Mouse (Mus musculus) erythroblast, adult 5-6 weeks (primary cell): ENCODE data around the gene Itpa. TPM values are rescaled to one million over a fixed set of nuclear protein-coding genes. Genes with fewer than 3 reads are reported as not detected.
"Not testable (repeated sequence)": the region's sequence is repeated elsewhere in the genome, so short reads cannot be mapped to it uniquely, and the experiment has no call there.

Experiments
- ATAC-seq: replicated peaks from 2 replicates; pipeline ENCODE4 v1.8.0; 2016; ENCODE audit warnings: moderate number of reproducible peaks, mild to moderate bottlenecking, moderate TSS enrichment, inconsistent platforms; ENCODE audit not compliant: poor library complexity, low FRiP score, severe bottlenecking
- total RNA-seq, 2 experiments: library from RNA; stranded (forward) in 1 of 2; stranded (reverse) in 1 of 2; fragments of 150-400 nt in 1 of 2; fragments of 200-764, 138-1000 nt in 1 of 2; gene quantifications; 2 replicates each; pipeline versions ENCODE4 v1.2.3 to v1.2.4; 2015 to 2017; ENCODE audit warnings: low replicate concordance in 2 of 2

Itpa gene
- total RNA-seq (2015; ENCODE audit: low replicate concordance), result 11.3 and 13.0 TPM in 2 replicates
- 12.8 and 16.2 TPM in 2 replicates for total RNA-seq (2017; ENCODE audit: low replicate concordance)

DNA sequence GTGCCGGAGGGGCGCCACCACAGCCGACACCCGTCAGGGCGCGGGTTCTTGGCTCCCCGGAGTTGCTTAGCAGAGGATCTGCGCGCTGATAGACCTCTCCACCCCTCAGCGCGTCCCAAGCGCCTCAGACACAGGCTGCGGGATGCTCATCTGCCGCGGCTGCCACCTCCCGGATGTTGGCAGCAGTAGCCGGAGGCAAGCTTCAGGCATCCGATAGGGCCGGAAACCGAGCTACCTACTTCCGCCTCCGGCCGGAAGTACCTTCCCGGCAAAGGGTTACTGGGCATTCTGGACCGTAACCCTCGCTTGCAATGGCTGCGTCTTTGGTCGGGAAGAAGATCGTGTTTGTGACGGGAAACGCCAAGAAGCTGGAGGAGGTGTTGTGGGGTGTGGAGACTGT is at the start of gene Itpa:
Gene Itpa (plus strand): TSS at position 52 of the 400 bp plus-strand sequence.
- peak; percentile 85 for ATAC-seq

DNA sequence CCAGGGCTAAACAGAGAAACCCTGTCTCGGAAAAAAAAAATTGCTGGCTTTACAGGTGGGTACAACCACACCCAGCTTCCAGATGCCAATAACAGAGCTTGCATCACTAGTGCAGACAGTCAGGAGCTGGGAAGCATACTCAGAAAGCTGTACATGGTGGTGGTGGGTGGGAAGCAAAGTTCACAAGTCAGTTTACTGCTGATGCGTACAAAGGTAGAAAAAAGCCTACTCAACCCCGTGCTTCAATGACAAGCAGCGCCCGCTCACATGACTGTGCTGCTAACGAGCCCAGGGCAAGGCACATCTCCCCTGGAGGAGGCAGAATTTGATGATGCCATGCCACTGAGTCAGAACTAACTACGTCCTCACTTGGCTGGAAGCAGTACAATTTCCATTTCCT is 48.4 kb upstream of the Itpa start:
- no peak for ATAC-seq

DNA sequence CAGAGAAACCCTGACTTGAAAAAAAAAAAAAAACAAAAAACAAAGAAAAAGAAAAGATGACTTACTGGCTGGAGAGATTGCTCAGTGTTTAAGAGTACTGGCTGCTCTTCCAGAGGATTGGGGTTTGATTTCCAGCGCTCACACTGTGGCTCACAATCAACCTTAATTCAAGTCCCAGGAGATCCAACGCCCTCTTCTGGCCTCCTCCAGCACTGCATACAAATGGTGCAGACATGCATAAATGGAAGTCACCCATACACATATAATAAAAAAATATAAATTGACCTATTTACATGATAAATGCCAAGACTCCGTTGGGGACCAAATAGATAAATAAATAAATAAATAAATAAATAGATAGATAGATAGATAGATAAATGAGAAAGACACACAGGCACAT is 39.0 kb upstream of the Itpa start:
- no peak for ATAC-seq

DNA sequence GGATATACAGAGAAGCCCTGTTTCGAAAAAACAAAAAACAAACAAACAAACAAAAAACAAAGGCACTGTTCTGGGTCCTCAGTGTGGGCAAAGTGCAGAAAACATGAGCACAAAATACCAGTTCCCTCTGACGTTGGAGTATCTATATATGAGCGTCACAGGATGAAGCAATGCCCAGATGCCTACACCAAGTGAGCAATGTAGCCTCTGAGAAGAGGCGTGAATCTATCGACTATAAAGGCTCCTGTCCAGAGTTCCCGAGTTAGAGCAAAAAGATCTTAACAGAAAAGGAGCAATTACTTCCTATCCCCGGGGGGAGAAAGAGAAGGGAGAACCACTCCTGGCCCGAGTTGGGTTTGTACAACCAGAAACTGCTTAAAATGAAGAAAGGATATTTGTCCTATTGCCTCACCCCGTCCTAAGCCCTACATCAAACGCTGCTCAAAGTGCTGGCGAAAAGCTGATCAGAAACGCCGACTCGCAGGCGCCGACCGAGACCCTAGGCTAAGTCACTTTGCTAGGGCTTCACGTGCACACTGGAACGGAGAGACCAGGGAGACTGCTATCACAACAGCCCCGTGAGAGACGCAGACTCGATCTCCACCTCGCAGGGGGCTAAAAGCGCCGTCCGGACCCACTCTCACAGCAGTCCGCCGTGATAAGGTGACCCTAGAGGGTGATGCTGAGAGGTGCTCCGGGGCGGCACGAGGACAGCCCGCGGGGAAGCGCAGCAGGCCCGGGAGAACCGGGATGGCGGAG is 38.2 kb upstream of the Itpa start:
- peak; percentile 72 for ATAC-seq

DNA sequence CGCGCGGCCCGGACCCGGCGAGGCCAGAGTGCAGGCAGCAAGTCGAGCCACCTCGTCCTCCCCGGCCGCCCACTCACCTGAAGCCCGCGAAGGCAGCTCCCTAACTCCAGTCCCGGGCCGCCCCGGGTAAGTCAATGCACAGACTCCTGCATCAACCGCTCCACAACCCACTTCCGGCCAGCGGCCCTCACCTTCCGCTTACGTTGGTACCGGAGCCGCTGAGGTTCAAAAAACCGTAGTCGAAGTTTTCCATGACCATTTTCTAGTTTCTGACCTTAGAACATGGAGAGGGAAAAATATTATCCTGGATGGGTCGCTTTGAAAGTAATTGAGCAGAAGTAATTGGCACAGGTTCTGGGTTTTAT is 37.6 kb upstream of the Itpa start, which contains the start of the genes Fastkd5 and Ubox5:
Gene Fastkd5 (minus strand): TSS at position 189 of the 365 bp plus-strand sequence.
Gene Ubox5 (minus strand): TSS at position 200 of the 365 bp plus-strand sequence.
- peak; percentile 91 for ATAC-seq

DNA sequence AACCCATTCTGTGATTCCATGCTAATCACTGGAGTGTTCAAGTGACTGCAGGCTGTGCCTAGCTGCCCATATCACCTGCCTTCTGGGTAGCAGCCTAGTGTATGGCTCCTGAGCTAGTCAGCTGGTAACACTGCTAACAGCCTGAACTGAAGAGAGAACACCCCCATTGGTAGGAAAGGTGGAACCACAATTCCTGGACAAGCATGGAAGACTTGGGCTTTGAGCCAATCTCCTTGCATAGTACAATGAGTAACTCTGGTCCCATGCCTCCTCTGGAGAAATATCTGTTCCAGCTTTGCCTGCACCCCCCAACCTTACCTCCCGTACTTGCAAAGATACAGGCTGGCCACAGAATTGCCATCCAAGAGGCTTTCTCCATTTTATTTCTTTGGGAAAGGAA is 35.0 kb upstream of the Itpa start:
- no peak for ATAC-seq

DNA sequence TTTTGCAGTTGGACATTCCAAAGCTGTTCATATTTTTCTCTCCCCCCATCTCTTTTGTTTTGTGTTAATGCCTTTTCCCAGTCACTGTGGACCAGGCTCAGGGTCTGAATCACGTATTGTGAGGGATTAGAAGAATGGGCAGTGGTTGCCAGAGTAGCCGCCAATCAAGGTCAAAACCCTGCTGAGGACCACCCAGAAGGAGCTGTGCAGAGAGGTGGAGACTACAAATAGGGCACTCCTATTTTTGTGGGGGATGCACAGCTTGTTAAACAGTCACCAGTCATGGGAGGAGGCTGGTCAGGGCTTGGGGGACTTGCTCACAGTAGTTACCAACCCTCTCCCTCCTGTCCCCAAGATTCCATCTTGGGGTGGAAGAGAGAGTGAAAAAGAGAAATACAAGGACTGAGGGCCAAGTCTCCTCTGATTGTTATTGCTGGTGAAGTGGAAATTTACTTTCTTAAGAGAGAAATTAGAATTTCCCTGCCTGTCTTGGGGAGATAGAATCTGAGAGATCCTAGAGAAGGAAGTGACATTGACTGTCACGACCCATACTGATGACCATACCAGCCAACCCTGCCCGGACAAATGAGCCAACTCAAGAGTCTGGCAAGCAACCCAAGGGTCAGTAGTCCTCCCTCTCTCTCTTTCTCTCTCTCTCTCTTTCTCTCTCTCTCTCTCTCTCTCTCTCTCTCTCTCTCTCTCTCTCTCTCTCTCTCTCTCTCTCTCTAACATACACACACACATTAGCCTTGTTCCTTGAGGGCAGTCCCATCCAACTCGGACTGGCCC is 34.3 kb upstream of the Itpa start:
- ATAC-seq, result no peak

DNA sequence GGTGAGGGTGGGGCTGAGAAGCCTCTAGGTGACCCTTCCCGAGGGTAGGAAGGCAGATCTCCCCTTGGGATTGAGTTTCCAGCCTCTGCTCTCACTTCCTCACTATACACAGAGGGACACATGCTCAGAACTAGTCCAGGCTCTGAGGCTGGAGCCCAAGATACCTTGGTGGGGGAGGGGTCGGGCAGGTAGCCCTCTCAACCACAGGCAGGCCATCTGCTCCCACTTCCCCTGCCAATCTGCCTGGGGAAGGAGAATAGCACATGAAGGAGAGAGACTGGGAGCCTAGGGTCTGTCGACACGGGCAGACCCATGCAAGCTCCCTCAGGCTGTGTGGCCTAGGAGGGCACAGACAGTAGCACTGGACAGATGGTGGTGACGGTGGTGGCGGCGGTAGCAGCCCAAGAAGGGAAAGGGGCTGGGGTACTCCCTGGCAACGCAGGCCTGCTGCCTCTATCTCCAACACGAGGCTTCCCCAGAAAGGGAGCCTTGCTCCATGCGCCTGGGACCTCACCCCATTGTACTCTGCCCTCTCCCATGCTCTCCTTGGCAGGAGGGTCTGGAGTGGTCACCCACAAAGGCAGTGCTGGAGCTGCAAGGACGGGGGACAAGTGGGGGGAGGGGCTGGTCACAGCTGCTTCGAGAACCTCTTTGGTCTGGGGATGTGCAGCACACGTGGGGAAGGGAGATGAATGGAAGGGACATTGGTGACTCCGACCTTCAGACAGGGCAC is 33.2 kb upstream of the Itpa start:
- no peak for ATAC-seq

DNA sequence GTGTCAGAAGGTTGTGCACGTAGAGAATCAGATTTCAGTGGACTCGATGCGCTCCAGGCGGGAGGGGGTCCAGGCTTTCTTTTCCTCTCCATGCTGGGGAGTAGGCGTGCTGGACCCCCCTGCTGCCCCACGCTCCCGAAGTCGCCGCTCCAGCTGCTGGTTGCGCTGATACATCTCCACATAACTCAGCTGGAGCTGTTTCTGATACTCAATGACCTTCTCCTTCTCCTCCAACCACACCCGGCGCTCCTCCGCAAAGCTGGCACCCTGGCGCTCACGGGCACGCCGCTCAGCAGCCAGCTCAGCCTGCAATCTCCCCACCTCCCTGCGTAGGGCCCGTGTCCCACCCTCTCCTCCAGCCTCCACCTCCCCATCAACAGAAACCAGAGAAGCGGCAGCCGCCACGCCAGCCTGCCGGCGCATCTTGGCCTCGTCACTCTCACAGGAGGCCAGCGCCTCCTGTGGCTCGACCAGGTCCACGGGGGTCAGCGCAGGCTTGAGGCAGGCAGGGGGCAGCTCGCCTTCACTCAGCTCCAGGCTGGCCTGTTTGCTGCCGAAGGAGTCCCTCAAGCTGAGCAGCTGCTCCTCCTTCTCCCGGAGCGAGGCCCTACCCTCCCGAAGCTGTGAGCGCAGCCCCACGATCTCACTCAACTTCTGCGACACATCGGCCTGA is 32.5 kb upstream of the Itpa start:
- ATAC-seq, result no peak

DNA sequence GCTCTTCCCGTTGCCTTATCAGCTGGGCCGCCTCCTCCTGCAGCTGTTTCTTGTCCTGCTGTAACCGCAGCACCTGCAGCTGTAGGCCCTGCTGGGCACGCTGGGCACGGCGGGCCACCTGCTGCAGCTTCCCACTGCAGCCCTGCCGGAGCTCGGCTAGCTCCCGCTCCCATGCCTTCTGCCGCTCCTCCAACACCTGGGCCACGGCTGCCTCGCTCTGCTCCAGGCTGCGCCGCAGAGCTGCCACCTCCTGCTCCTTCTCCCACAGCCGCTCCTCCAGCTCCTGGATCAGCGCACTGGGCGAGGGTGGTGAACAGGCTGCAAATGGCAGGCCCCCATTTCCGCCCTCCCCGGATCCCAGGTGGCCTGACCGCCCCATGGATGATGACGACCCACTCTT is 31.6 kb upstream of the Itpa start:
- ATAC-seq, result 0 out of 2 replicates have a peak, but pooled peaks have one; percentile 27

DNA sequence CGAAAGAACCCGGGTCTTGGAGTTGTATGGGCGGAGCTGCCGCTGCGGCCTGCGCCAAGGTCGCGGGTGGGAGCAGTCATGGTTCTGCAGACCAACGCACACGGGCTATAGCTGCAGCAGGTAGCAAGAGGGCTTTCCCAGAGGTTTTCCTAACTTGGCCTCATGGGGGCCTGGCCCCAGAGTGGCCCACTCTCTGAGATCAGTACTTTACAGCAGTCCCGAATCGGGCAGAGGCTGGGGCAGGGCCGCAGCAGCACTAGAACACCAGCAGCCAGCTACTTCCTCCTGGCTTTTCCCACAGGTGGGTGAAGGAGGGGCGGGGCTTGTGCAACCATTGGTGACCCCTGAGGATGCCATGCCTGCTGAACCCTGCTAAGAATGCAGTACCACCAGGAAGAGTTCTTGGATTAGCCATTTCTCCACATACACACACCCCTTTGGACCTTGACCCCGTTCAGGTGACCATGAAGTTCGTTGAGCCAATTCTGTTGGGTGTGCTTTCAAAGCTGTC is 29.3 kb upstream of the Itpa start:
- ATAC-seq, result no peak

DNA sequence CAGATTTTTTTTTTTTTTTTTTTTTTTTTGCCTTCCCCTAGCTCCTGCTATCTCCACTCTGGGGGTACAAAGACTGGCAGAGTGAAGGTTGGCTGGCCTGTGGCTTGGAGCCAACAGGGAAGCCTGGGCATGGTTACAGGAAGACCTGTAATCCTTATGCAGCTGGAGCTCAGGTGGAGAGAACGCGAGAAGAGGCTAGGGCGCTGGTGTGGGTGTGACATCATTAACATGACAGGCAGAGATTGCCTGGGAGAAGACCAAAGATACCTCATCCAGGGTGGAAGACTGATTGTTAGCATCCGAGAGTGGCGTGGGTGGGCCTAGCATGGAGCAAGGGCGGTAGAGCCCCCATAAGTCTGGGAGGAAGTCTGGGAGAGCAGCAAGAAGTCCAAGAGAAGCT is 28.1 kb upstream of the Itpa start:
- ATAC-seq, result no peak

DNA sequence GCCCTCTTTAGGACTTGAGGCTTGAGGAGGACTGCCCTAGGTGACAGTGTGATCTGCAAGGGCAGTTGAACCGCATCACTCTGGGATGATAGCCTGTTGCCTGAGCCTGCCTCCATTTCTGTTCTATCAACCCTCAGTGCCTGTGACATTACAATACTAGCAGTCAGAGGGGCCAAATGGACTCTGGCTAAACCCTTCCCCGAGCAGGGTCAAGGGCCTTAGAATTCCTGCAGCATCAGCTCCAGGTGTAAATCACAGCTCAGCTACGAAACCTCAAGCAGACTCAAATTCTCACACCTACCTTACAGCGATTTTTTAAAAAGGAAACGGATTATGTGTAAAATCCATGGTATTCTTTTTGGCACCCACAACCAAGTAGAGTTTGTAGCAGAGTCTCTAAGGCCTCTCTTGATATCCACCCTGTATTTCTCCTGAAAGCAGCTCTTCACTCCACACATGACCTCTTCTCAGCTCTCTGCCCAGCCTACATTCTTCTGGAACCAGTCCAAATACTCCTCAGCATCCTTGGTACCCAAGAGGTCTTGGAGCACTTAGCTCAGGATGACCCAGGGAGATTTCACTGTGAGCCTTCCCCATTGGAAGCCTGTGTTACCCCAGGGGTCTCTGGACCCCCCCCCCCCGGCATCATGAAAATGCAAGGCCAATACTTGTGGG is 25.9 kb upstream of the Itpa start:
- ATAC-seq, result no peak

DNA sequence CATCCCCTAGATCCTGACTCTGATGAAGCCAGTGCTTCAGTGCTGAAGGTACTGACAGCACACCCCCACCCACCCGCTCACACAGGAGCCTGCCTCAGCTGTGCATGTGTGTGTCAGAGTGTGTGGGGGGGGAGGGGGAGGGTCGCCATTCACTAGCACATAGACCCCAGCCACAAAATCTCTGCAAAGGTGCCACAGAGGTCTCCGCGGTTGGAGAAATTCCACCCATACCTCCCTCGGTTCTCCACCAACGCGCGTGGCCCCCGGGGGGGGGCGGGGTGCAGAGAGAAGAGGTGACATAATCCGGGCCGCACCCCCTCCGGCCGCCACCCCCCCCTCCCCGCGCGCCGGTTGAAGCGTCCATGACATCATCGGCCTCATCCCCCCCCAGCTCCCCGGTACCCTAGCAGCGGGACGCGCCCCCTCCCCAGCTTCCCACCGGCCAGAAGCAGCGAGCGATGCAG is 25.2 kb upstream of the Itpa start:
- no peak for ATAC-seq

DNA sequence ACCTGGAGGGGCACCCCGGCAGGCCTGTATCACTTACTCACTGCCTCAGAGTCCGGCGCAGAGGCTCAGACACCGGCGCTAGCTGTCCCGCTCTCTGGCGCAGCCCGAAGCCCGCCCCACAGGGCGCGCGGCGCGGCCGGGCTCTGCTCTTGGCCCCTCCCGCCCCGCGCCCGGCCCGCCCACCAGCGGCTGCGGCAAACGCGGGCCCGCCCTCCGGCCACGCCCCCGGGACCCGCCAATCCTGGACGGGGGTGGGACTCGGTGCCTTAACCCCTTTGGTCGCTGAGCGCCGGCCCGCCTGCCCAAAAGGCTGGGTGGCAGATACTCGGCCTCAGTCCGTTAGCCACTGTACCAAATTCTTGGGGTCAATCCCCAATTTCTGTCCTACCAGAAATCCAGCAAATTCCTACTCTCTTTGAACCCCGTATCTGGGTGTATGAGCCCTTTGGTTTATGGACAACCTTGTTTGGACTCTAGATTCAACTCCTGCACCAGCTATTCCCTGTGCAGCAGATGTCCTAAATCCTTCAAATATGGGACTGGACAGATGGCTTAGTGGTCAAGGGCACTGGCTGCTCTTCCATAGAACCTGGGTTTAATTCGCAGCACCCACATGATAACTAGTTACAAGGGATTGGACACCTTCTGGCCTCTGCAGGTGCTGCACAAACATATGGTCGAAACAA is 24.6 kb upstream of the Itpa start, which contains the start of gene Lzts3:
Gene Lzts3 (minus strand): TSS at position 120 of the 686 bp plus-strand sequence.
- ATAC-seq, result peak; percentile 95

DNA sequence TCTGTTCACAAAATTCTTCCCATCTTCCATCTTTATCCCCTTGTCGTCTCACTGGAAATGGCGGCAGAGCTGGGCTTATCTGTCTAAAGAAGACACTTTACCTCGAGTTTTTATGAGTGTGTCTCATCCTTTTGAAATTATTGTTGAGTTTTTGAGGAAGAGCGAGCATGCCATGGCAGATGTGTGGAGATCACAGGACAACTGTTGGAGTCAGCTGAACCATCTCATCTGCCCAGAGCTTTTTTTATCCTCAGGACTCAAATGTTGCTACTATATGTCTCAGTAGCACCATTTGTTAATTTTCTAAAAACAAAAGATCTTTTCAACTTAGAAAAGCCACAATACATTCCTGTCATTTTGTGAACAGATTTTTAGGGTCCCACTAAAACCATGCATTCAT is 22.2 kb upstream of the Itpa start:
- ATAC-seq, result no peak

DNA sequence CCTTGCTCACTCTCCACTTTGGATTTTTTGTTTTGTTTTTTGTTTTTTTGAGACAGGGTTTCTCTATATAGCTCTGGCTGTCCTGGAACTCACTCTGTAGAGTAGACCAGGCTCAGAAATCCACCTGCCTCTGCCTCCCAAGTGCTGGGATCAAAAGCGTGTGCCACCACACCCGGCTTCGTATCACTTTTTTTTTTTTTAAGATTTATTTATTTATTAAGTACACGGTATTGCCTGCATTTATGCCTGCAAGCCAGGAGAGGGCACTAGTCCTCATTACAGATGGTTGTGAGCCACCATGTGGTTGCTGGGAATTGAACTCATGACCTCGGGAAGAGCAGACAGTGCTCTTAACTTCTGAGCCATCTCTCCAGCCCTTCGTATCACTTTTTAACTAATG is 18.4 kb upstream of the Itpa start:
- ATAC-seq, result not testable (repeated sequence)

DNA sequence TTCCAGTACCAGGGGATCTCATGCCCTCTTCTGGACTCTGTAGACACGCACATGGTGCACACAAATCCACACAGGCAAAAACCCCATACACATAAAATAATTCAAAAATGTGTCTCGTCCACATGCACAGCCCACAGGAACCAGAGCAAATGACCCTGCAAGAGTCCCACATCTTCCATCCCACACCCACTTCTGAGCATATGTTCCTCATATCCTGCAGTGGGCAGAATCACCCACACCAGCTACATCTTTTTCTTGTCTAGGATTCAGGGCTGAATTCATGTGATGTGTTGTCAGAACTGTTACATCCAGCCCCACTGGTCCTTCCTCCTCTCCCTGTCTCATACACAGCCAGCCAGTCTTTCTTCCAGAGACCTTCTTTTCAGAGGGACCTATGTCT is 14.1 kb upstream of the Itpa start:
- no peak for ATAC-seq
